Mouse (Mus musculus) mesoderm, embryonic 11.5 days (tissue): Measurements from ENCODE around the gene Dmrtc1a.
"Not testable (repeated sequence)": the region's sequence is repeated elsewhere in the genome, so short reads cannot be mapped to it uniquely, and the experiment has no call there.

ENCODE experiments used
- DNase-seq: peaks from one replicate; pipeline ENCODE4 v3.0.0-alpha.2; 2012; ENCODE audit warnings: low read depth, low spot score

Gene Dmrtc1a

GRCm38 (mm10) chrX:102908587-102908986 is at the start of gene Dmrtc1a, which contains the start of gene 1700011M02Rik:
Gene Dmrtc1a, minus strand, starts transcription at chrX:102908687.
Gene 1700011M02Rik, plus strand, starts transcription at chrX:102908905.
- not testable (repeated sequence) for DNase-seq

- not testable (repeated sequence) for DNase-seq
Observed at GRCm38 (mm10) chrX:102950136-102950535, 41.6 kb upstream of the Dmrtc1a start.

GRCm38 (mm10) chrX:102936743-102937142 is 28.3 kb upstream of the Dmrtc1a start:
- DNase-seq, result no peak

- no peak for DNase-seq
Observed at GRCm38 (mm10) chrX:102934395-102934764, 25.9 kb upstream of the Dmrtc1a start.

GRCm38 (mm10) chrX:102933571-102934394 is 25.3 kb upstream of the Dmrtc1a start:
- DNase-seq, result peak; percentile 67

- DNase-seq, result no peak
Observed at GRCm38 (mm10) chrX:102932992-102933570, 24.6 kb upstream of the Dmrtc1a start.

GRCm38 (mm10) chrX:102928072-102928471 is 19.6 kb upstream of the Dmrtc1a start, which contains the start of gene 1700018G05Rik:
Gene 1700018G05Rik, plus strand, starts transcription at chrX:102928372.
- DNase-seq, result not testable (repeated sequence)

GRCm38 (mm10) chrX:102926707-102927106 is 18.2 kb upstream of the Dmrtc1a start:
- peak; percentile 34 for DNase-seq

- not testable (repeated sequence) for DNase-seq
Observed at GRCm38 (mm10) chrX:102914823-102915222, 6.3 kb upstream of the Dmrtc1a start.

GRCm38 (mm10) chrX:102867871-102868270 is 40.6 kb downstream of the Dmrtc1a start, which contains the start of gene 1700031F05Rik:
Gene 1700031F05Rik, minus strand, starts transcription at chrX:102867971.
- no peak for DNase-seq

- not testable (repeated sequence) for DNase-seq
Observed at GRCm38 (mm10) chrX:102854516-102854915, 54.0 kb downstream of the Dmrtc1a start, which contains the start of gene Dmrtc1c2. Gene Dmrtc1c2, minus strand, starts transcription at chrX:102854616.
